Mouse (Mus musculus) MEL (cell line): ENCODE measurements at regions not wholly inside any gene's neighbourhood (a gene's known extent, or its start where the extent isn't known, plus 50 kb on each side); places are given as distances from the start of the nearest gene placed in this dataset.
A peak's percentile ranks its signal among the peaks of the same experiment; 100 is the strongest.

ENCODE experiments used
- DNase-seq: peaks from one replicate; pipeline ENCODE4 v3.0.0; 2011; ENCODE audit warnings: low read depth, low spot score
- H3K27ac ChIP-seq: 2 replicates; pipeline ENCODE4 v1.5.1; 2012; ENCODE audit warnings: low read depth, mild to moderate bottlenecking, control low read depth, low read length, moderate library complexity; ENCODE audit not compliant: control insufficient read depth
- H3K27me3 ChIP-seq, 2 experiments: fragments of 150-350 bp in 1 of 2; sonication (generic) in 1 of 2; 2 replicates each; pipeline ENCODE4 v1.6.1; 2012; ENCODE audit warnings: low read length in 2 of 2, mild to moderate bottlenecking in 2 of 2, improper control_type of control experiment in 1 of 2, moderate library complexity in 1 of 2; ENCODE audit not compliant: insufficient read depth in 2 of 2, control insufficient read depth in 1 of 2
- H3K36me3 ChIP-seq, 2 experiments: 2 replicates each; pipeline ENCODE4 v1.6.1; 2012 to 2014; ENCODE audit warnings: low read length in 2 of 2, improper control_type of control experiment in 1 of 2, inconsistent platforms in 1 of 2, mild to moderate bottlenecking in 1 of 2; ENCODE audit not compliant: insufficient read depth in 2 of 2, control insufficient read depth in 1 of 2
- H3K4me1 ChIP-seq, 2 experiments: fragments of 150-350 bp in 1 of 2; sonication (generic) in 1 of 2; 2 replicates each; pipeline ENCODE4 v1.6.1; 2012; ENCODE audit warnings: low read length in 2 of 2, improper control_type of control experiment in 1 of 2, mild to moderate bottlenecking in 1 of 2; ENCODE audit not compliant: insufficient read depth in 2 of 2, control insufficient read depth in 1 of 2
- H3K4me3 ChIP-seq, 2 experiments: fragments of 150-350 bp in 1 of 2; sonication (generic) in 1 of 2; 2 replicates each; pipeline ENCODE4 v1.5.1; 2012; ENCODE audit warnings: low read depth in 2 of 2, low read length in 2 of 2, mild to moderate bottlenecking in 2 of 2, moderate library complexity in 2 of 2, control low read depth in 1 of 2, improper control_type of control experiment in 1 of 2; ENCODE audit not compliant: control insufficient read depth in 1 of 2, insufficient read depth in 1 of 2
- H3K79me2 ChIP-seq: 2 replicates; pipeline ENCODE4 v1.6.1; 2012; ENCODE audit warnings: mild to moderate bottlenecking, low read length, moderate library complexity; ENCODE audit not compliant: control insufficient read depth, poor library complexity, insufficient read depth
- H3K9ac ChIP-seq: 2 replicates; pipeline ENCODE4 v1.6.1; 2012; ENCODE audit warnings: low read depth, mild to moderate bottlenecking, control low read depth, low read length, moderate library complexity; ENCODE audit not compliant: control insufficient read depth, poor library complexity, severe bottlenecking
- H3K9me3 ChIP-seq: fragments of 150-350 bp; sonication (generic); replicated peaks from 2 replicates; pipeline ENCODE4 v1.6.1; 2012; ENCODE audit warnings: mild to moderate bottlenecking, low read length, improper control_type of control experiment, moderate library complexity; ENCODE audit not compliant: insufficient read depth
- CHD2 ChIP-seq: IDR thresholded peaks from 2 replicates; pipeline ENCODE4 v1.6.1; 2011; ENCODE audit warnings: low read length, improper control_type of control experiment
- EP300 ChIP-seq, 2 experiments: IDR thresholded peaks; 2 replicates each; pipeline ENCODE4 v1.6.1; 2011; ENCODE audit warnings: improper control_type of control experiment in 2 of 2, low read length in 2 of 2, low read depth in 1 of 2, mild to moderate bottlenecking in 1 of 2
- ETS1 ChIP-seq: IDR thresholded peaks from 2 replicates; pipeline ENCODE4 v1.6.1; 2012; ENCODE audit warnings: low read depth, mild to moderate bottlenecking, inconsistent platforms, low read length, improper control_type of control experiment, moderate library complexity
- GATA1 ChIP-seq: IDR thresholded peaks from 2 replicates; pipeline ENCODE4 v1.6.1; 2011; ENCODE audit warnings: low read depth, low read length, improper control_type of control experiment
- KAT2A ChIP-seq: conservative IDR thresholded peaks from 2 replicates; pipeline ENCODE4 v1.6.1; 2012; ENCODE audit warnings: low read depth, low read length, improper control_type of control experiment, inconsistent platforms
- MAFK ChIP-seq: IDR thresholded peaks from 2 replicates; pipeline ENCODE4 v1.6.1; 2011; ENCODE audit warnings: low read depth, mild to moderate bottlenecking, low read length, improper control_type of control experiment, borderline replicate concordance
- MAX ChIP-seq: IDR thresholded peaks from 2 replicates; pipeline ENCODE4 v1.6.1; 2011; ENCODE audit warnings: low read length, improper control_type of control experiment
- MEF2A ChIP-seq: IDR thresholded peaks from 2 replicates; pipeline ENCODE4 v1.6.1; 2014; ENCODE audit warnings: low read depth, mild to moderate bottlenecking, inconsistent platforms, low read length, improper control_type of control experiment; ENCODE audit not compliant: poor library complexity, insufficient replicate concordance, severe bottlenecking; ENCODE audit errors: extremely low read depth
- MXI1 ChIP-seq: IDR thresholded peaks from 2 replicates; pipeline ENCODE4 v1.6.1; 2011; ENCODE audit warnings: mild to moderate bottlenecking, low read depth, low read length, improper control_type of control experiment
- MYB ChIP-seq: IDR thresholded peaks from 2 replicates; pipeline ENCODE4 v1.6.1; 2011; ENCODE audit warnings: mild to moderate bottlenecking, low read depth, low read length, improper control_type of control experiment
- MYC ChIP-seq: IDR thresholded peaks from 2 replicates; pipeline ENCODE4 v1.6.1; 2011; ENCODE audit warnings: low read depth, mild to moderate bottlenecking, low read length, improper control_type of control experiment, moderate library complexity
- POLR2A ChIP-seq, 2 experiments: IDR thresholded peaks; 2 replicates each; pipeline ENCODE4 v1.6.1; 2011 to 2012; ENCODE audit warnings: low read length in 2 of 2, mild to moderate bottlenecking in 2 of 2, control low read depth in 1 of 2, improper control_type of control experiment in 1 of 2, low read depth in 1 of 2, moderate library complexity in 1 of 2; ENCODE audit not compliant: control insufficient read depth in 1 of 2, insufficient read depth in 1 of 2, poor library complexity in 1 of 2
- POLR2AphosphoS2 ChIP-seq: IDR thresholded peaks from 2 replicates; pipeline ENCODE4 v1.6.1; 2011; ENCODE audit warnings: low read length, improper control_type of control experiment
- SIN3A ChIP-seq: IDR thresholded peaks from 2 replicates; pipeline ENCODE4 v1.6.1; 2012; ENCODE audit warnings: low read length, improper control_type of control experiment, inconsistent platforms
- SMC3 ChIP-seq: IDR thresholded peaks from 2 replicates; pipeline ENCODE4 v1.6.1; 2011; ENCODE audit warnings: low read depth, low read length, improper control_type of control experiment
- TAL1 ChIP-seq: IDR thresholded peaks from 2 replicates; pipeline ENCODE4 v1.6.1; 2012; ENCODE audit warnings: mild to moderate bottlenecking, inconsistent platforms, low read length, moderate library complexity, mixed read lengths
- TCF12 ChIP-seq: IDR thresholded peaks from 2 replicates; pipeline ENCODE4 v1.6.1; 2014; ENCODE audit warnings: low read depth, mild to moderate bottlenecking, inconsistent platforms, low read length, improper control_type of control experiment, moderate library complexity
- UBTF ChIP-seq: IDR thresholded peaks from 2 replicates; pipeline ENCODE4 v1.6.1; 2012; ENCODE audit warnings: low read depth, mild to moderate bottlenecking, inconsistent platforms, low read length, improper control_type of control experiment, moderate library complexity, borderline replicate concordance; ENCODE audit not compliant: insufficient read depth
- ZC3H11A ChIP-seq: IDR thresholded peaks from 2 replicates; pipeline ENCODE4 v1.6.1; 2012; ENCODE audit warnings: low read depth, mild to moderate bottlenecking, inconsistent platforms, low read length, improper control_type of control experiment
- ZNF384 ChIP-seq: IDR thresholded peaks from 2 replicates; pipeline ENCODE4 v1.6.1; 2012; ENCODE audit warnings: low read depth, mild to moderate bottlenecking, inconsistent platforms, low read length, improper control_type of control experiment

GRCm38 (mm10) chr16:29845597-29845986 is 218.6 kb upstream of the Hes1 start (continued):
- peak; percentile 74; the same call in 1 of the 2 replicates for TF ChIP-seq MXI1
- TF ChIP-seq MAX: peak; percentile 82; the same call in 1 of the 2 replicates
- TF ChIP-seq MYB: peak; percentile 81
- TF ChIP-seq EP300 (IDR thresholded peaks at IDR 0.05; ENCODE audit: low read depth in 1 of 2, low read length in 2 of 2): peak; percentile 90 to 96
- TF ChIP-seq ETS1: peak; percentile 100
- TF ChIP-seq TCF12: peak; percentile 96
- TF ChIP-seq SIN3A: peak; percentile 94
- TF ChIP-seq TAL1: peak; percentile 81
- TF ChIP-seq MAFK: peak; percentile 42; the same call in 1 of the 2 replicates
- TF ChIP-seq KAT2A: no peak

- DNase-seq: peak; percentile 58
- no peak overlapping the region; a peak in 1 of 4 replicates for H3K4me3 ChIP-seq
- TF ChIP-seq ZC3H11A (no peak), MEF2A (no peak), EP300 (IDR thresholded peaks at IDR 0.05; ENCODE audit: low read depth in 1 of 2, low read length in 2 of 2) (peak; percentile 30 to 57; a peak in 2 of 4 replicates), MAFK (no peak), ZNF384 (no peak), GATA1 (peak; percentile 82), SMC3 (no peak; the same call in 1 of the 2 replicates), POLR2A (IDR thresholded peaks at IDR 0.05; ENCODE audit: control insufficient read depth in 1 of 2, insufficient read depth in 1 of 2, low read depth in 1 of 2, low read length in 2 of 2, poor library complexity in 1 of 2) (no peak), MYC (no peak), CHD2 (no peak), TCF12 (peak; percentile 58), SIN3A (0 out of 2 replicates have a peak, but pooled peaks have one; percentile 9), ETS1 (peak; percentile 74), UBTF (no peak)
- TF ChIP-seq, all 39 proteins: peak for 5
- Histone ChIP-seq H3K4me1 (peaks cover 40 to 61% of the 10 kb centered on the region in 2 experiments), H3K9me3 (no peaks in the 10 kb centered on the region), H3K27ac (peak overlapping the region; percentile 92), H3K36me3 (peaks cover 0 to 59% of the 10 kb centered on the region in 2 experiments; a peak in 2 of 4 replicates), H3K79me2 (no peaks in the 10 kb centered on the region; the same call in 1 of the 2 replicates), H3K27me3 (no peaks in the 10 kb centered on the region), H3K9ac (peak overlapping the region; percentile 46)
These were observed 217.1 kb upstream of the Hes1 start for GRCm38 (mm10) chr16:29847059-29847458.

- H3K36me3 ChIP-seq: peaks cover 0 to 56% of the 10 kb centered on the region in 2 experiments; a peak in 2 of 4 replicates
- H3K4me3 ChIP-seq: peak overlapping the region in 1 of 2 experiments; percentile 18
- peak; percentile 67 for TF ChIP-seq ETS1
- TF ChIP-seq SIN3A: 0 out of 2 replicates have a peak, but pooled peaks have one; percentile 3
- TF ChIP-seq POLR2AphosphoS2: no peak
- no peaks in the 10 kb centered on the region for H3K9me3 ChIP-seq
- DNase-seq: peak; percentile 50
- H3K79me2 ChIP-seq: no peaks in the 10 kb centered on the region; the same call in 1 of the 2 replicates
- H3K27ac ChIP-seq: peak overlapping the region; percentile 92
- no peaks in the 10 kb centered on the region for H3K27me3 ChIP-seq
- peak overlapping the region; percentile 46 for H3K9ac ChIP-seq
- peaks cover 40 to 56% of the 10 kb centered on the region in 2 experiments for H3K4me1 ChIP-seq
These were observed 216.4 kb upstream of the Hes1 start for GRCm38 (mm10) chr16:29847734-29848133.
